Mouse (Mus musculus) ES-E14 (cell line): ENCODE measurements around the gene Pex26.

Experiments
- CHD2 ChIP-seq: IDR thresholded peaks from 2 replicates; pipeline ENCODE4 v1.6.1; 2014; ENCODE audit warnings: mild to moderate bottlenecking, low read depth, low read length, inconsistent platforms
- ZNF384 ChIP-seq: IDR thresholded peaks from 2 replicates; pipeline ENCODE4 v1.6.1; 2012; ENCODE audit warnings: low read depth, low read length, inconsistent platforms

- TF ChIP-seq ZNF384 (no peak), CHD2 (no peak)
These were observed 39.4 kb upstream of the Pex26 start for GRCm38 (mm10) chr6:121144066-121144465.
